Mouse (Mus musculus) ovary, postnatal 36 days (tissue): ENCODE results near the gene Rfx8.

Experiments
- DNase-seq: peaks from one replicate; pipeline ENCODE4 v3.0.0; 2022; ENCODE audit warnings: low spot score, mixed read lengths

Rfx8 gene

GRCm38 (mm10) chr1:39734311-39734710 lies 13.5 kb upstream of the Rfx8 start:
- no peak for DNase-seq

GRCm38 (mm10) chr1:39733876-39734275 lies 13.1 kb upstream of the Rfx8 start:
- no peak for DNase-seq

DNA sequence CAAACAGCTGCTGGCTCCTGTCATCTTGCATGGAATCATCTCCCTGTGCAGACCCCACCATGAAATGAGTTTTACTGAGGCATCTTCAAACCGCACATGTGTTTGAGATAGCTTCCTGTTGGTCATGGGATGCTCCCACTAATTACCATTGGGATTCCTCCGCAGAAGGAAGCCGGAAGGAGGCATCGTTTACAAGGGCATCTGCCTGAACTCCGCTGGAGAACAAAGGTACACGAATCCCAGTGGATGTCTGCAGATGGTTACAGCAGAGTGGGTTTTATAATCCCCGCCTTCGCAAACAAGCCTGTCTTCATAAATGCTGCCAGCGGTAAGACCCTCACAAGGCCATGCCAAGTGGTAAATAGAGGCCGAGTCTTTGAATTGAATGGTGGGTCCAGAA lies 11.3 kb upstream of the Rfx8 start:
- DNase-seq, result no peak

GRCm38 (mm10) chr1:39731543-39731942 lies 10.7 kb upstream of the Rfx8 start:
- no peak for DNase-seq

GRCm38 (mm10) chr1:39730868-39731267 lies 10.1 kb upstream of the Rfx8 start:
- no peak for DNase-seq

DNA sequence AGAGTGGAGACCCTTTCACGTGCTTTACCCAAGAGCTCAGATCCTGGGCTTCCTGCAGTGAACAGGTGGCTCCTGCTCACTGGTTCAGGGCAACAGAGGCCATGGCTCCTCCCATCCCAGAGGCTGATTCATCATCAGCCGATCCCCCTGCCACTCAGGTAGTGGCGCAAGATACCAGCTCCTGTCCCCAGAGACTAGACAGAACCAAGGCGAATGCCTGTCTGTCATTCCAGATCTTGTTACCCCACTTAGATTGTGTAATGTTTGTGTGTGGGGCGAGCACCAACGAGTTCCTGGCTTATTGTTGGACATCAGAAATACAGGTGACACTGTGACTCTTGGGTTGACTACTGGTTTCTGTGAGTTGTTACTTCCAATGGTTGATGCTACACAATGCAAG lies 9.1 kb upstream of the Rfx8 start:
- DNase-seq, result no peak

GRCm38 (mm10) chr1:39721351-39721726 lies 542 bp upstream of the Rfx8 start:
- no peak for DNase-seq

GRCm38 (mm10) chr1:39720186-39720585 lies 611 bp downstream of the Rfx8 start:
- no peak for DNase-seq

- no peak for DNase-seq
These were observed 5.2 kb downstream of the Rfx8 start for GRCm38 (mm10) chr1:39715551-39715950.

- no peak for DNase-seq
These were observed 6.1 kb downstream of the Rfx8 start for GRCm38 (mm10) chr1:39714729-39715128.

GRCm38 (mm10) chr1:39713842-39714658 lies 6.7 kb downstream of the Rfx8 start:
- no peak for DNase-seq

GRCm38 (mm10) chr1:39713300-39713699 lies 7.5 kb downstream of the Rfx8 start:
- no peak for DNase-seq

DNA sequence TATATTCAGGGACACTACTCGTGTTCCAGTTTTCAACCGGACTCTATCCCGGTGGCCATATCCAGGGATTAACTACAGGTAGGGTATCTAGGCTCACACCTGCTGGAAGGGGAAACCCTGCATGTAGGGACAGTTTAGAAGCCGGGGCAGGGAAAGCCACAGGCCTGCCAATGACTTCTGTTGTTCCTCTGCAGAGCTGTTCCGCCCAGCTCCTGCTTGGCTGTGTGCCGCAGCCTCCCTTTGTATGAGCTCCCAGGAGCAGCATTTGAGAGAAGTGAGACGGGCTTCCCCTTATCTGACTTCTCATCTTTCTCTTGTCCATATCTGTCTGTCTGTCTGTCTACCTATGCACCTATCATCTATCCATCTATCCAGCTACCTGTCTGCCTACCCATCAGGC lies 8.5 kb downstream of the Rfx8 start:
- peak; percentile 37 for DNase-seq

DNA sequence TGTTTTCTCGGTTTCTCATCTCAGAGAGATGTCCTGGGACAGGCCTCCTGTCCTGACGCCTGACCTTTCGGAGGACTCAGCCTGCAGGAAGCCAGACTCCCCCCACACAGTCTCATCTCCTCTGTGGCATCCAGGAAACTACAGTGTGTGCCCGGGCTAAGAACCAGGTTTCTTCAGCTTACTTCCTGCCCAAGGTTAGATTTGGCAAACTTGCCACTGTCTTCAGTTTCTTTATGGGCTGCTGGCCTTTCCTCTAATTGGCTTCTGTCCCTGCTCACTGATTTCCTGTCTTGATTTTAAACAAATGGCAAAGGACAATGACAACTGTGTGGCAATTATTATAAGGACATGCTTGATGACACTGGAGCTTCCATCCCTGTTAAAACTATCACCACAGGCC lies 10.2 kb downstream of the Rfx8 start:
- DNase-seq, result no peak

DNA sequence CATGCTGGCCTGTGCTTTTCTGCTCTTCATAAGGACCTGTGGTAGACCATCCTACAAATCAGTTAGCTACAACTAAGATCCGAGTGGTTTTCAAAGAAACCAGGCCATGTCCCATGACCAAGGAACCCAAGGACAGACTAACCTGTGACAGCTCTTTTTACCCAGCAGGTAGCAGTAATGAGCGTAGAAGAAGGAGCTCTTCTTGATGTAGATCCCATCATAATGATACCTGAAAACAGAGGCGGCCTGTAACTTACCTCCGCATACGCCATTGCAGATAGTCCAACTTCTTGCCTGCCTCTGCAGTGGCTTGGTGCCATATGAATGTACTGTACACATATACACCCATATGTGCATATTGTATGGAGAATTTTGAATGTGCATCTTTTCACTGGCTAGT lies 10.8 kb downstream of the Rfx8 start:
- no peak for DNase-seq

- no peak for DNase-seq
These were observed 12.0 kb downstream of the Rfx8 start for GRCm38 (mm10) chr1:39708778-39709177.

DNA sequence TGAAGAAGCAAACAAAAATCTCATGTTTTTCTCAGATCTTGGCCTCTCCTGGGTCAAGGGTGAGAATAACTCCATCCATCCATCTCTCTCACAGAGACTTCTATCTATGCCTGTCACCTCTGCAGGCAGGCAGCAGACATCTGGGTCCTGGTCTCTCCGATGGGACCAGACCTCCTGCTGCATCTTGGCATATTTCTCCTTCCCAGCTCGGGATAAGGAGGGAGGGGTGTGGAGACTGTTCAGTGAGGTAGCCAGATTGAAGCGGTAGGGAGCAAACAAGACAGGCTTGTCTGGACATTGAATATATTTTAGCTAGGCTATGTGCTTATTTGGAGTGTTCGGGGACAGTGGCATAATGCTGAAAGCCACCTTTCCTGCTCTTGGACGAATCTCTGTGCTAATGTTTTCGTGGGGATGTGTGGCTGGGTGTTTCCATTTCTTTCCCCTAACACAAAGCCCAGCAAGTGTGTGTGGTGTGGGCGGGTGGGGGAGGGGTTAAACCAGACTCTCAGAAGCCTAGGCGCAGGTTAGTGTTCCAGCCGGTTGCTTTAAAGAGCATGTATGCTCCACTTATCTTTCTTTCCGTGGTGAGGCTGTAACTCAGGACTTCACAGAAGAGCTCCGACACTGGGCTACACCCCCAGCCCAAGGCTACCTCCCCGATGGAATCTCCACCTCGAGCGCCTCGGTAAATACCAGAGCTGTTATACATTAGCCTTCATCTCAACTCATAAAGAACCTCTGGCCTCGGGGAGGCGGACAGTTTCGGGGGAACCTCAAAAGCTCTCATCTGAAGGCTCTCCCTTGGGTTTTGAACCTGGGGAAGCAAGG lies 18.4 kb downstream of the Rfx8 start:
- no peak for DNase-seq

DNA sequence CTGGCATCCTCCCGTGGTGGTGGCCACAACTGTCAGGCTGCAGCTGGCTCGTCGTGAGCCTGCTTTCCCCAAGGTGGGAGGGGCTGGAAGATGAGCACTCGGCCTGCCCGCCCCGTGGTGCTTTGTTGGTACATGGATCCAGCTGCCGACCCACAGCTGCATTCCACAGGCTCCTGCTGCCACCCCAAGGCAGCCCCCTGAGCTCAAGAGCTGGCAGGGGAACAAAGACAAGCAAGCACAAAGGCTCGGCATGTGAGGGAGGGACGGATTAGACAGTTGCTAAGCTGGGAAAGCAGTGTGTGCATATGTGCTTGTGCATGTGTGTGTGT lies 19.6 kb downstream of the Rfx8 start:
- no peak for DNase-seq

- no peak for DNase-seq
These were observed 20.1 kb downstream of the Rfx8 start for GRCm38 (mm10) chr1:39700599-39701273.

DNA sequence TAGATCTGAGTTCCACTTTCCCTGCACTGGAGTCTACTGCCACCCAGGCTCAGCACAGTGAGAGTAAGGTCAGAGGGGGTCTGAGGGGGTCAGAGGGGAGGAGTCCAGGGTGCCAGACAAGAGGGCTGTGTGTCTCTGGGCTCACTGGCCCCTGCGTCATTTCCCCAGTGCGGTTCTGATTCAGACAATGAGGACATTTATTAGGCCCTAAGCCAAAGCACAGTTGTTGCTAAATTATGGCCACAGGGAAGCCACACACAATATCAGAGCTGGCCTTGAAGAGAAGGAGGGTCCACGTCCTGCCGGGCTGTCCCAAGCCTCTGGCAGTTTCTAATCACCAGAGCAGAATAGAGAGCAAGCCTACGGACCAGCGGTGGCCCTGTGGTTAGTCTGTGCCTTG lies 22.3 kb downstream of the Rfx8 start:
- no peak for DNase-seq

- no peak for DNase-seq
These were observed 25.6 kb downstream of the Rfx8 start for GRCm38 (mm10) chr1:39695198-39695597.

GRCm38 (mm10) chr1:39694756-39695155 lies 26.0 kb downstream of the Rfx8 start:
- no peak for DNase-seq

- DNase-seq, result no peak
These were observed 28.8 kb downstream of the Rfx8 start for GRCm38 (mm10) chr1:39691974-39692373.
